ENCODE assay signal across 8 mouse cellular contexts in the genomic region with DNA sequence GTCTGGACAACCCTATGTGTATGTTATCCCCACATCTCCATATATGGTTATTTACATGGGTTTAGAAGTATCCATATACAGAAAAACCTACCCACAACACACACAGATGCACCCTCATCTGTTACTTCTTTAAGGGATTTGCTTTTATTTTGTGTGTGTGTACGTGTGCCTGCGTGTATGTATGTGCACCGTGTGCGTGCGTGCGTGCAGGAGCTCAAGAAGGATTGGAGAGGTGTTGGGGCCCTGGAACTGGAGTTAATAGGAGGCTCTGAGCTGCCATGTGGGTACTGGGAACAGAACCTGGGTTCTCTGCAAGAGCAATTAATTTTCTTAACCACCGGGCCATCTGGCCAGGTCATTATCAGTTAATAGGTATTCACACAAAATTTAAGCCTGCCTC. TPM values are rescaled to one million over a fixed set of nuclear protein-coding genes. Genes with fewer than 3 reads are reported as not detected.
DNase-seq lines count a peak whose midpoint lies in the region; ATAC-seq and TF ChIP-seq lines count a peak whose summit lies in the region.

No protein-coding gene starts in this region.

- peaks cover 2% of the 10 kb centered on the region; the same call in 1 of the 2 replicates for H3K4me1 ChIP-seq in spleen, adult 2 months (ENCODE audit: control insufficient read depth, insufficient read depth, insufficient read length)
- peaks cover 18% of the 10 kb centered on the region for H3K4me1 ChIP-seq in limb, embryonic 15.5 days
- H3K4me1 ChIP-seq in stomach, postnatal 0 days (replicated peaks; ENCODE audit: control insufficient read depth, insufficient read depth), result no peaks in the 10 kb centered on the region

- 76% methylated on average over 7 of the region's 7 CpGs for WGBS in spleen, adult 2 months
- 61% methylated on average over 7 of the region's 7 CpGs for WGBS in limb, embryonic 15.5 days
- WGBS in stomach, postnatal 0 days, result 63% methylated on average over 7 of the region's 7 CpGs

- peaks cover 9% of the 10 kb centered on the region for H3K36me3 ChIP-seq in spleen, adult 2 months (ENCODE audit: control insufficient read depth, insufficient read depth, low read length)
- peaks cover 16% of the 10 kb centered on the region for H3K36me3 ChIP-seq in limb, embryonic 15.5 days
- no peaks in the 10 kb centered on the region for H3K36me3 ChIP-seq in stomach, postnatal 0 days (ENCODE audit: control insufficient read depth, insufficient read depth, low read length)

- no peak for TF ChIP-seq POLR2A in spleen, adult 2 months (IDR thresholded peaks at IDR 0.05; ENCODE audit: low read depth, low read length)

- no peak for TF ChIP-seq EP300 in stomach, postnatal 0 days (optimal IDR thresholded peaks at IDR 0.05)

- no peak for ATAC-seq in limb, embryonic 15.5 days (ENCODE audit: insufficient number of reproducible peaks, low FRiP score, low TSS enrichment, low read depth)
- ATAC-seq in stomach, postnatal 0 days (ENCODE audit: low FRiP score, low TSS enrichment), result no peak

- DNase-seq in cerebellum, adult 9-11 months, result peak; percentile 40
- DNase-seq in cerebellum, adult 8-10 months, result no peak
- DNase-seq in spleen, adult 2 months (ENCODE audit: low read depth in 1 of 2, low spot score in 2 of 2), result no peak
- no peak for DNase-seq in spleen, postnatal 14 days (ENCODE audit: low spot score in 2 of 2)
- DNase-seq in stomach, postnatal 0 days (ENCODE audit: low spot score), result no peak
- no peak for DNase-seq in left cerebral cortex, adult 18-20 months (ENCODE audit: low spot score in 2 of 2)
- no peak for DNase-seq in right cerebral cortex, adult 2 months (ENCODE audit: low spot score in 2 of 2)

- H3K9ac ChIP-seq in limb, embryonic 15.5 days, result peak overlapping the region; percentile 66
- peak overlapping the region; percentile 28; the same call in 1 of the 2 replicates for H3K9ac ChIP-seq in stomach, postnatal 0 days (ENCODE audit: low read length)

- no peaks in the 10 kb centered on the region for H3K27me3 ChIP-seq in spleen, adult 2 months (ENCODE audit: control insufficient read depth, insufficient read depth, low read length)
- H3K27me3 ChIP-seq in limb, embryonic 15.5 days, result no peaks in the 10 kb centered on the region
- no peaks in the 10 kb centered on the region for H3K27me3 ChIP-seq in stomach, postnatal 0 days (ENCODE audit: control insufficient read depth, insufficient read depth, low read length)

- TF ChIP-seq CTCF in spleen, adult 2 months (IDR thresholded peaks at IDR 0.05; ENCODE audit: extremely low read depth, insufficient read depth, insufficient read length, insufficient replicate concordance), result no peak
- no peak for TF ChIP-seq CTCF in stomach, postnatal 0 days (IDR thresholded peaks at IDR 0.05; ENCODE audit: low read depth)

- H3K27ac ChIP-seq in spleen, adult 2 months (ENCODE audit: insufficient read depth, low read length), result no peak overlapping the region
- H3K27ac ChIP-seq in limb, embryonic 15.5 days, result no peak overlapping the region
- no peak overlapping the region for H3K27ac ChIP-seq in stomach, postnatal 0 days (replicated peaks)

- peak overlapping the region; percentile 56 for H3K4me2 ChIP-seq in limb, embryonic 15.5 days
- peak overlapping the region; percentile 68 for H3K4me2 ChIP-seq in stomach, postnatal 0 days (replicated peaks; ENCODE audit: low read depth)

- peak overlapping the region; percentile 97; the same call in 1 of the 2 replicates for H3K4me3 ChIP-seq in spleen, adult 2 months (ENCODE audit: extremely low read depth, insufficient read depth, insufficient read length)
- peak overlapping the region; percentile 56 for H3K4me3 ChIP-seq in limb, embryonic 15.5 days
- H3K4me3 ChIP-seq in stomach, postnatal 0 days (ENCODE audit: low read depth, low read length), result peak overlapping the region; percentile 62

- H3K9me3 ChIP-seq in limb, embryonic 15.5 days, result no peaks in the 10 kb centered on the region
- no peaks in the 10 kb centered on the region for H3K9me3 ChIP-seq in stomach, postnatal 0 days (ENCODE audit: control insufficient read depth, low read length)

RNA-seq across cellular contexts. Expression of gene Mrps21, which starts 0.7 kb away (rescaled TPM):
- polyA plus RNA-seq in spleen, adult 2 months (2012; rRNA removed), result 28.0 and 30.7 TPM in 2 replicates
- 267 and 300 TPM in 2 replicates for polyA plus RNA-seq in limb, embryonic 15.5 days (2015; fragmentation: Nextera tagmentation; extraction: Ambion mirVana)
- polyA plus RNA-seq in stomach, postnatal 0 days (2015; fragmentation: Nextera tagmentation; extraction: Ambion mirVana), result 283 and 301 TPM in 2 replicates
- total RNA-seq in left cerebral cortex, adult 18-20 months (2021), result 100 to 1,000 TPM; 163 to 166 TPM

RNA-seq across cellular contexts. Expression of gene Ciart, which starts 10.0 kb away (rescaled TPM):
- polyA plus RNA-seq in spleen, adult 2 months (2012; rRNA removed), result 3.3 and 3.8 TPM in 2 replicates
- 11.9 and 13.6 TPM in 2 replicates for polyA plus RNA-seq in limb, embryonic 15.5 days (2015; fragmentation: Nextera tagmentation; extraction: Ambion mirVana)
- polyA plus RNA-seq in stomach, postnatal 0 days (2015; fragmentation: Nextera tagmentation; extraction: Ambion mirVana), result 2.3 and 3.2 TPM in 2 replicates
- total RNA-seq in left cerebral cortex, adult 18-20 months (2021), result 10 to 100 TPM; 10.0 to 17.0 TPM

RNA-seq across cellular contexts. Expression of gene Prpf3, which starts 16.4 kb away (rescaled TPM):
- 8.6 and 12.1 TPM in 2 replicates for polyA plus RNA-seq in spleen, adult 2 months (2012; rRNA removed)
- 41.2 and 46.1 TPM in 2 replicates for polyA plus RNA-seq in limb, embryonic 15.5 days (2015; fragmentation: Nextera tagmentation; extraction: Ambion mirVana)
- 12.9 and 13.8 TPM in 2 replicates for polyA plus RNA-seq in stomach, postnatal 0 days (2015; fragmentation: Nextera tagmentation; extraction: Ambion mirVana)
- 10 to 100 TPM; 30.1 to 32.8 TPM for total RNA-seq in left cerebral cortex, adult 18-20 months (2021)

RNA-seq across cellular contexts. Expression of gene BC028528, which starts 19.8 kb away (rescaled TPM):
- 11.5 and 12.7 TPM in 2 replicates for polyA plus RNA-seq in spleen, adult 2 months (2012; rRNA removed)
- 24.9 and 26.4 TPM in 2 replicates for polyA plus RNA-seq in limb, embryonic 15.5 days (2015; fragmentation: Nextera tagmentation; extraction: Ambion mirVana)
- 14.2 and 14.8 TPM in 2 replicates for polyA plus RNA-seq in stomach, postnatal 0 days (2015; fragmentation: Nextera tagmentation; extraction: Ambion mirVana)
- total RNA-seq in left cerebral cortex, adult 18-20 months (2021), result 1 to 10 TPM; 3.6 to 6.3 TPM

RNA-seq across cellular contexts. Expression of gene Aph1a, which starts 21.7 kb away (rescaled TPM):
- 100 and 174 TPM in 2 replicates for polyA plus RNA-seq in spleen, adult 2 months (2012; rRNA removed)
- 30.2 and 35.9 TPM in 2 replicates for polyA plus RNA-seq in limb, embryonic 15.5 days (2015; fragmentation: Nextera tagmentation; extraction: Ambion mirVana)
- polyA plus RNA-seq in stomach, postnatal 0 days (2015; fragmentation: Nextera tagmentation; extraction: Ambion mirVana), result 33.4 and 37.6 TPM in 2 replicates
- total RNA-seq in left cerebral cortex, adult 18-20 months (2021), result 10 to 100 TPM; 62.7 to 64.4 TPM
